Mouse (Mus musculus): ENCODE results near the gene Efnb2.

The Efnb2 gene

GRCm38 (mm10) chr8:8572272-8572671, 88.8 kb downstream of the Efnb2 start:
- no peak for DNase-seq (ENCODE audit: low read depth, low spot score)

DNA sequence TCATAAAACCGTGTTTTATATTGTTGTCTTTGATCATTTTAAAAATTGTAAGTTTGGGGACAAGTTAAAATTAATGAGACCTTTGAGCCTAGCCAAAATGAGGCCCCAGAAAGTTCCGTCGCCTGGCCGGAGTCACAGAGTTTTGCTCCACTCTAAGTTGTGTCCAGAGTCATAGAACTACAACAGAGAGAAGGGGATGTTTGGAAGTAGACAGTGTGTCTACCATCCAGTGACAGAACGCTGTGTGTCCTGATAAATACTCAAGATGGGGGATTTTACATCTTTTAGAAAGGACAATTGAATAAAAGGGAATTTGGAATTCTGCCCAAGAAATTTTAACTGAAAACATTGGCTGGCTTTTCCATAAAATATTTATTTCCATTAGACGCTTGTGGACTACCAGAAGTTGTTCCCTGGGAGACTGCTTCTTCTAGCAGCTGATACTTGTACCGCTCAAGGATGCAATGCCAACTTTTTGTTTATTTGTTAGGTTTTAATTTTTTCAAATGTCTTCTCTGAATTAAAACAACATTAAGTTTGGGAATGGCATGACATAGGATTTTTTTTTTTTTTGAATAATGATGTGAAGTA, 89.3 kb downstream of the Efnb2 start:
- DNase-seq (ENCODE audit: low read depth, low spot score): no peak

DNA sequence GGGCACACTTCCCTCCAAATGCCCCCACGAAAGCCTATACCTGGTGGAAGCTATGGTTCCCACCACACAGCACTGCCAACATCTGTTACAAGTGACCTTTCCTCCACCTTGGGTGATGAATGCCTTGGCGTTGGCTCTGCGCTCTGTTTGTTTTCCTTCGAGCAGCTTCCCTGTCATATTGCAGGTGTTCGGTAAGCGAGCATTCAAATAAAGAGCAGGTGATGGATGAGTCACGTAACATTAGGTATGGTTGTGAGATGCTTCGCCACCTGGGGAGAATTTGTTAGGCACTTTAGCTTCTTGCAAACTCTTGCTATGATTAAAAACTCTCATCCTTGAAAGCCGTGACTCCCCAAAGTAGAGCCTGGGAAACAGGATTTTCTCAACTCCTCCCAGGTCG, 91.8 kb downstream of the Efnb2 start:
- no peak for DNase-seq (ENCODE audit: low read depth, low spot score)

GRCm38 (mm10) chr8:8568215-8568773, 92.7 kb downstream of the Efnb2 start:
- no peak for DNase-seq (ENCODE audit: low read depth, low spot score)

Data from CD4-positive, CD25-positive, alpha-beta regulatory T cell, adult 2 months (primary cell).